Mouse (Mus musculus) regulatory T cell (primary cell): ENCODE results near the gene Plxna4.

ENCODE experiments used
- in situ Hi-C: fragments of 300-600 bp; cut with MboI, MseI; formaldehyde crosslinking; loops from one replicate; pipeline ENCODE4 v1.15.1; 2025; ENCODE audit warnings: high pct_unique_total_duplicates

The Plxna4 gene

GRCm38 (mm10) chr6:32348996-32349395 is 239.0 kb downstream of the Plxna4 start:
- in situ Hi-C loops = loop anchor here (25.0 kb wide), 1 partner anchor 1638 kb away; no protein-coding TSS in a partner anchor

- in situ Hi-C loops = loop anchor here (25.0 kb wide), 1 partner anchor 1639 kb away; no protein-coding TSS in a partner anchor
Observed at GRCm38 (mm10) chr6:32348126-32348525, 239.9 kb downstream of the Plxna4 start.

- in situ Hi-C loops = loop anchor here (25.0 kb wide), 1 partner anchor 1641 kb away; no protein-coding TSS in a partner anchor
Observed at GRCm38 (mm10) chr6:32346015-32346414, 242.0 kb downstream of the Plxna4 start.

- in situ Hi-C loops = loop anchor here (25.0 kb wide), 1 partner anchor 1645 kb away; no protein-coding TSS in a partner anchor
Observed at GRCm38 (mm10) chr6:32342727-32343126, 245.3 kb downstream of the Plxna4 start.

GRCm38 (mm10) chr6:32342272-32342671 is 245.7 kb downstream of the Plxna4 start:
- in situ Hi-C loops = loop anchor here (25.0 kb wide), 1 partner anchor 1645 kb away; no protein-coding TSS in a partner anchor

- in situ Hi-C loops = loop anchor here (25.0 kb wide), 1 partner anchor 1649 kb away; no protein-coding TSS in a partner anchor
Observed at GRCm38 (mm10) chr6:32338416-32338943, 249.5 kb downstream of the Plxna4 start.

- in situ Hi-C loops = loop anchor here (25.0 kb wide), 1 partner anchor 1656 kb away; no protein-coding TSS in a partner anchor
Observed at GRCm38 (mm10) chr6:32331281-32331680, 256.7 kb downstream of the Plxna4 start.

GRCm38 (mm10) chr6:32330034-32330795 is 257.8 kb downstream of the Plxna4 start:
- in situ Hi-C loops = loop anchor here (25.0 kb wide), 1 partner anchor 1657 kb away; no protein-coding TSS in a partner anchor

GRCm38 (mm10) chr6:32328028-32328427 is 260.0 kb downstream of the Plxna4 start:
- in situ Hi-C loops = loop anchor here (5.0 to 25.0 kb wide), 2 partner anchors 264 to 1659 kb away; no protein-coding TSS in a partner anchor

- in situ Hi-C loops = loop anchor here (5.0 to 25.0 kb wide), 2 partner anchors 265 to 1660 kb away; no protein-coding TSS in a partner anchor
Observed at GRCm38 (mm10) chr6:32327173-32327572, 260.8 kb downstream of the Plxna4 start.

GRCm38 (mm10) chr6:32326406-32326805 is 261.6 kb downstream of the Plxna4 start:
- in situ Hi-C loops = loop anchor here (5.0 to 25.0 kb wide), 2 partner anchors 266 to 1661 kb away; no protein-coding TSS in a partner anchor

GRCm38 (mm10) chr6:32325851-32326250 is 262.1 kb downstream of the Plxna4 start:
- in situ Hi-C loops = loop anchor here (5.0 to 25.0 kb wide), 2 partner anchors 266 to 1661 kb away; no protein-coding TSS in a partner anchor

GRCm38 (mm10) chr6:32321187-32321586 is 266.8 kb downstream of the Plxna4 start:
- in situ Hi-C loops = no loop called here

GRCm38 (mm10) chr6:32320254-32320653 is 267.7 kb downstream of the Plxna4 start:
- in situ Hi-C loops = no loop called here

GRCm38 (mm10) chr6:32317470-32317869 is 270.5 kb downstream of the Plxna4 start:
- in situ Hi-C loops = loop anchor here (5.0 kb wide), 1 partner anchor 380 kb away; no protein-coding TSS in a partner anchor

- in situ Hi-C loops = loop anchor here (5.0 kb wide), 1 partner anchor 378 kb away; no protein-coding TSS in a partner anchor
Observed at GRCm38 (mm10) chr6:32315011-32315450, 273.0 kb downstream of the Plxna4 start.

GRCm38 (mm10) chr6:32309147-32309546 is 278.8 kb downstream of the Plxna4 start:
- in situ Hi-C loops = no loop called here

- in situ Hi-C loops = no loop called here
Observed at GRCm38 (mm10) chr6:32300611-32301010, 287.4 kb downstream of the Plxna4 start.

GRCm38 (mm10) chr6:32281457-32281856 is 306.5 kb downstream of the Plxna4 start:
- in situ Hi-C loops = no loop called here

GRCm38 (mm10) chr6:32280728-32281127 is 307.3 kb downstream of the Plxna4 start:
- in situ Hi-C loops = no loop called here

GRCm38 (mm10) chr6:32271463-32271862 is 316.5 kb downstream of the Plxna4 start:
- in situ Hi-C loops = no loop called here

GRCm38 (mm10) chr6:32266085-32266484 is 321.9 kb downstream of the Plxna4 start:
- in situ Hi-C loops = no loop called here
